Comparison of ENCODE assay signal across 11 mouse cellular contexts in genomic region chr14:72338046-72338445, GRCm38 (mm10).
"Had no signal": no experiment of that assay in that cellular context is flagged by ENCODE, and none has a peak within 500 bp of the region (broad histone marks: within the 10 kb centered on the region; RNA-seq: fewer than 3 reads in every experiment).

No protein-coding gene starts in this region.

- DNase-seq: lung, adult 18-20 months; lung, embryonic 14.5 days; lung, postnatal 10 days; lung, postnatal 4 days; midbrain, embryonic 14.5 days; retina, postnatal 1 day; right cerebral cortex, postnatal 4 days; spleen, adult 18-20 months; thymus, adult 2 months; thymus, postnatal 25 days; thymus, postnatal 4 days had no signal
